Mouse (Mus musculus) small intestine, adult 2 months (tissue): ENCODE results near the gene Fam162a.
"Not testable (repeated sequence)": the region's sequence is repeated elsewhere in the genome, so short reads cannot be mapped to it uniquely, and the experiment has no call there.

ENCODE experiments used
- CTCF ChIP-seq: fragments of 200-500 bp; IDR thresholded peaks from 2 replicates; pipeline ENCODE4 v1.5.1; 2012; ENCODE audit warnings: low read depth, mild to moderate bottlenecking, control low read depth, inconsistent platforms, low read length, moderate library complexity, mixed read lengths; ENCODE audit not compliant: insufficient replicate concordance, insufficient read length; ENCODE audit errors: extremely low read depth
- POLR2A ChIP-seq: fragments of 200-500 bp; IDR thresholded peaks from 2 replicates; pipeline ENCODE4 v1.6.1; 2012; ENCODE audit warnings: low read depth, mild to moderate bottlenecking, control low read depth, inconsistent platforms, low read length, moderate library complexity

GRCm38 (mm10) chr16:36111486-36111885 is 40.1 kb upstream of the Fam162a start:
- not testable (repeated sequence) for TF ChIP-seq POLR2A, CTCF
